Mouse (Mus musculus): ENCODE measurements at regions not wholly inside any gene's neighbourhood (a gene's known extent, or its start where the extent isn't known, plus 50 kb on each side); places are given as distances from the start of the nearest gene placed in this dataset.
"Not testable (repeated sequence)": the region's sequence is repeated elsewhere in the genome, so short reads cannot be mapped to it uniquely, and the experiment has no call there.

- Histone ChIP-seq H3K9me3 (no peaks in the 10 kb centered on the region), H3K4me3 (no peak overlapping the region), H3K9ac (replicated peaks) (no peak overlapping the region), H3K4me1 (no peaks in the 10 kb centered on the region), H3K27ac (replicated peaks) (no peak overlapping the region), H3K36me3 (no peaks in the 10 kb centered on the region), H3K4me2 (replicated peaks) (no peak overlapping the region), H3K27me3 (no peaks in the 10 kb centered on the region)
- ATAC-seq (replicated peaks): no peak
- 64% methylated on average over 1 of the region's 1 CpGs for WGBS
Observed at GRCm38 (mm10) chr12:113413996-113414395, 75.3 kb upstream of the Adam6b start.

DNA sequence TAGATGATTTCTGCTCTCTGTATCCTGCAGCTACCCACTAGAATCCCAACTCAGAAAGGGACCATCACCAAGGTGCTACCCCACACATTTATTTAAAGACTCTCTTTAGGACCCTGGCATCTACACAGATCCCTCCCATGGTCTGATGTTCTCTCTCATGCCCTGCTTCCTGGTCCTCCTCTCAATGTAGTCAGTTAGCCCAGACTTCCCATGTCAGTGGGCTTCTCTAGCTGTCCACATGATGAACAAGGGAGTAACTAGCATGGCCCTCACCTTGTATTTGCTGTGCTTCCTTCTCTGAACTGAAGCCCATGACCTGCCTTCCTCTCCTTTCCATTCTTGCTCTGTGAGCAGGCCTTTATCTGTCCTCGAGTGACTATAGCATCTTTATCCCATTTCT is 71.8 kb upstream of the Adam6b start:
- H3K27ac ChIP-seq (replicated peaks): no peak overlapping the region
- no peaks in the 10 kb centered on the region for H3K9me3 ChIP-seq
- H3K9ac ChIP-seq (replicated peaks): no peak overlapping the region
- WGBS: 71% methylated on average over 1 of the region's 1 CpGs
- H3K4me1 ChIP-seq: no peaks in the 10 kb centered on the region
- H3K27me3 ChIP-seq: no peaks in the 10 kb centered on the region
- H3K36me3 ChIP-seq: no peaks in the 10 kb centered on the region
- no peak overlapping the region for H3K4me2 ChIP-seq (replicated peaks)
- ATAC-seq (replicated peaks): no peak
- no peak overlapping the region for H3K4me3 ChIP-seq

DNA sequence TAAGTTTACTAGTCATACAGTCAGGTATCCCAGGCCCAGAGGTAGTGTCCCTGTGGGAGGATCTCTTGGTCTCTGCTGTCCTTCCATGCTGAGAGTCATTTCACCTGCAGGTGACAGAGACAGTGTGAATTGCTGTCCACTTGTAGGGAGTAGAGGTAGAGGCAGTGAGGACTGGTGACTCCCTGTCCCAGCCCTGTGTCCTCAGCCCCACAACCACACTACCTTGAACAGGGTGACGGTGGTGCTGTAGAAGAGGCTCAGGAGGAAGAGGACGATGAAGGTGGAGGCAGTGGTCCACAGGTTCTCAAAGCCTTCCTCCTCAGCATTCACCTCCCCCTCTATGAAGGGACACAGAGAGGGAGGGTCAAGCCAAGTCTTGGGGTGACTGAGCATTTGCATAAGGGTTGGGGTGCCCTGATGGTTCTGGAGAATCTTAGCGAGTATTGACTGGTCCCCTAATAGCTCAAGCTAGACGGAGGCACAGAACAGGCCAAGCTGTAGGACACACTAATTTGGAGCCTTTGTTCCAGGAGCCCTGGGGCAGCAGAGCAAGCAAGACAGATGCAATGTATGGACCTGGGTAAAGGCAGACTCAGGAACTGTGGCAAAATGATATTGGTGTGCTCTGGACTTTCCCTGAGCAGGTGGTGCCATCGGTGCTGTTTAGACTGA is 70.4 kb upstream of the Adam6b start:
- no peak for ATAC-seq (replicated peaks)
- H3K36me3 ChIP-seq: no peaks in the 10 kb centered on the region
- no peak overlapping the region for H3K27ac ChIP-seq (replicated peaks)
- H3K9me3 ChIP-seq: no peaks in the 10 kb centered on the region
- 86% methylated on average over 5 of the region's 5 CpGs for WGBS
- no peaks in the 10 kb centered on the region for H3K4me1 ChIP-seq
- H3K4me2 ChIP-seq (replicated peaks): no peak overlapping the region
- no peaks in the 10 kb centered on the region for H3K27me3 ChIP-seq
- H3K4me3 ChIP-seq: no peak overlapping the region
- no peak overlapping the region for H3K9ac ChIP-seq (replicated peaks)

DNA sequence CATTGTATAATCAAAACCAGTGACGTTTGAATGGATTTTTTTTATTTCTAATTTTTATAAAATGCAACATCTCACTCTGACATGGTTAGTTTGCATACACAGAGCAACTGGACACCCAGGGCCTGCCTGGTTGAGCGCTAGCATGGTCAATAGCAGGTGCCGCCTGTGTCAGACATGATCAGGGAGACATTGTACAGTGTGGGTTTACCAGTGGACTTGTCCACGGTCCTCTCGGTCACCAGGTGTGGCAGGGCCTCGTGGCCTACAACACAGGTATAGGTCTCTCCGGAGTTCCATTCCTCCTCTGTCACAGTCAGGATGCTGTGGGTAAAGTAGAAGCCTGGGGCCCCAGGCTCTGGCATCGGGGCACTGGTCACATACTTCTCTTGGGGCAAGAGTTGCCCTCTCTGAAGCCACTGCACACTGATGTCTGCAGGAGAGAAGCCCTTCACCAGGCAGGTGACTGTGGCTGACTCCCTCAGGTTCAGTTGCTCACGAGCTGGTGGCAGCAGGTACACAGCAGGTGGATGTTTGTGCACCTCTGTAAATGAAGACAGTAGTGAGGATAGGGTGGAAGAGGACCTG is 68.5 kb upstream of the Adam6b start:
- WGBS: 84% methylated on average over 9 of the region's 9 CpGs
- ATAC-seq (replicated peaks): no peak

DNA sequence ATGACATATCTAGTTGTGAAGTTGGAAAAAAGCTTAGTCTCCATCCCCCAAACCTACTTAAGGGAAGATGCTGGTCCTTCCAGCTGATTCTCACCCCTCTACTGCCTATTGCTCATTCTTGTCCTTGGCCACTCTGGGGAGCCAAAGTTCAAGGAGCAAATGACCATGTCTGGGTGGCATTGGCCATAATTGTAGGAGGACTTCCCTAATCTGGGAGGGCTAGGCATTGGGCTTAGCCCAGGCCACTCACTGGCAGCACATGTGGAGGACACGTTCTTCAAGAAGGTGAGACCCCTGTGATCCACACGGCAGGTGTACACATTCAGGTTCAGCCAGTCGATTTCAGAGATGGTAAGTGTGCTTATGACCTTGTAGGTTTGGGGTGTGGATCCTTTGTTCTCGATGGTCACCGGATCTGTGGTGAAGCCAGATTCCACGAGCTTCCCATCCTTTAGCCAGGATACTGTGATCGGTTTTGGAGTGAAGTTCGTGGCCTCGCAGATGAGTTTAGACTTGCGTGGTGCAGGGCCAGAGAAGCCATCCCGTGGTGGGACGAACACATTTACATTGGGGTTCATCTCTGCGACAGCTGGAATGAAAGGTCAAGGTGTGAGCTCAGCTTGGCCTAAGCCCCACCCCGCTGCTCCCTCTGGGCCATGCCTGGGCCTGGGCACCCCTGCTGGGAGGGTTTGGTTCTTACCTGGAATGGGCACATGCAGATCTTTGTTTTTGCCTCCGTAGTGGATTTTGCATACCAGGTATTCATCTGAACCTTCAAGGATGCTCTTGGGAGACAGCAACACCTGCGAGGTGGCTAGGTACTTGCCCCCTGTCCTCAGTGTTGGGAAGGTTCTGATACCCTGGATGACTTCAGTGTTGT is 67.4 kb upstream of the Adam6b start:
- Histone ChIP-seq H3K9ac (replicated peaks) (no peak overlapping the region), H3K4me2 (replicated peaks) (no peak overlapping the region), H3K36me3 (no peaks in the 10 kb centered on the region), H3K27ac (replicated peaks) (no peak overlapping the region), H3K4me3 (no peak overlapping the region), H3K4me1 (no peaks in the 10 kb centered on the region), H3K9me3 (no peaks in the 10 kb centered on the region), H3K27me3 (no peaks in the 10 kb centered on the region)
- ATAC-seq (replicated peaks): no peak
- WGBS: 84% methylated on average over 16 of the region's 16 CpGs

More for the DNA sequence above, 68.5 kb upstream of the Adam6b start:
- no peaks in the 10 kb centered on the region for H3K27me3 ChIP-seq
- no peak overlapping the region for H3K4me2 ChIP-seq (replicated peaks)
- H3K4me1 ChIP-seq: no peaks in the 10 kb centered on the region
- no peak overlapping the region for H3K4me3 ChIP-seq
- H3K36me3 ChIP-seq: no peaks in the 10 kb centered on the region
- no peaks in the 10 kb centered on the region for H3K9me3 ChIP-seq
- H3K9ac ChIP-seq (replicated peaks): no peak overlapping the region
- H3K27ac ChIP-seq (replicated peaks): no peak overlapping the region

DNA sequence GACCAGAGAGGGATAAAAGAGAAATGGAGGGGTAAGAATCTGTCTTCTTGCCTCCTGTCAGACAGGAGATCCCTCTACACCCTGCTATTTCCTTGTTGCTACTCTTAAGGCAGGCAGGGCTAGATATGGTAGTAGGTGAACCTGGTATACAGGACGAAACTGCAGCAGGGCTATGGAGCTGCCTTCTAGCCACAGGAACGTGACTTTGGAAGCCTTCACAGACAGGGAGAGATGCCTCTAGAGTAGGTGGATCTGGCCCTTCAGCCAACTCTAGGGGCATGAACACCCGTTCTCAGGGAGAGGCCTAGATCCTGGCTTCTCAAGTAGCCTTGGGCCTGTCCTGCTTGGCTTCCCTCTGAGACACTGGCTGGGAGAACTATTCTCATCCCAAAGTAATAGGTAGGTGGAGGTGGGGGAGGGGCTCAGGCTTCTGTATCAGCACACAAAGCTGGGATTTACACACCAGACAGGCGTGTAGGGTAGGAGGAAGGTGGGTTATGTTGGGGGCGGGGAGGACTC is 66.5 kb upstream of the Adam6b start:
- no peak overlapping the region for H3K9ac ChIP-seq (replicated peaks)
- H3K4me3 ChIP-seq: no peak overlapping the region
- no peak for ATAC-seq (replicated peaks)
- 81% methylated on average over 5 of the region's 5 CpGs for WGBS
- no peak overlapping the region for H3K4me2 ChIP-seq (replicated peaks)
- no peaks in the 10 kb centered on the region for H3K27me3 ChIP-seq
- H3K36me3 ChIP-seq: no peaks in the 10 kb centered on the region
- no peaks in the 10 kb centered on the region for H3K4me1 ChIP-seq
- H3K9me3 ChIP-seq: 0 out of 2 replicates have a peak, but pooled peaks cover 4% of the 10 kb centered on the region
- H3K27ac ChIP-seq (replicated peaks): no peak overlapping the region

- WGBS: 93% methylated on average over 6 of the region's 6 CpGs
- no peak for ATAC-seq (replicated peaks)
Observed at GRCm38 (mm10) chr12:113423736-113424597, 65.3 kb upstream of the Adam6b start.

DNA sequence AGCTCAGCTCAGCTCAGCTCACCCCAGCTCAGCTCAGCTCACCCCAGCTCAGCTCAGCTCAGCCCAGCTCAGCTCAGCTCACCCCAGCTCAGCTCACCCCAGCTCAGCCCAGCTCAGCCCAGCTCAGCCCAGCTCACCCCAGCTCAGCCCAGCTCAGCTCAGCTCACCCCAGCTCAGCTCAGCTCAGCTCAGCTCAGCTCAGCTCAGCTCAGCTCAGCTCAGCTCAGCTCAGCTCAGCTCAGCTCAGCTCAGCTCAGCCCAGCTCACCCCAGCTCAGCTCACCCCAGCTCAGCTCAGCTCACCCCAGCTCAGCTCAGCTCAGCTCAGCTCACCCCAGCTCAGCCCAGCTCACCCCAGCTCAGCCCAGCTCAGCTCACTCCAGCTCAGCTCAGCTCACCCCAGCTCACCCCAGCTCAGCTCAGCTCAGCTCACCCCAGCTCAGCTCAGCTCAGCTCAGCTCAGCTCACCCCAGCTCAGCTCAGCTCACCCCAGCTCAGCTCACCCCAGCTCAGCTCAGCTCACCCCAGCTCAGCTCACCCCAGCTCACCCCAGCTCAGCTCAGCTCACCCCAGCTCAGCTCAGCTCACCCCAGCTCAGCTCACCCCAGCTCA is 64.6 kb upstream of the Adam6b start:
- not testable (repeated sequence) for H3K27ac ChIP-seq (replicated peaks); H3K9ac ChIP-seq (replicated peaks); H3K9me3 ChIP-seq; H3K4me3 ChIP-seq; H3K4me2 ChIP-seq (replicated peaks); ATAC-seq (replicated peaks); H3K27me3 ChIP-seq; H3K36me3 ChIP-seq; H3K4me1 ChIP-seq

More at GRCm38 (mm10) chr12:113423736-113424597, 65.3 kb upstream of the Adam6b start:
- H3K36me3 ChIP-seq: no peaks in the 10 kb centered on the region
- no peak overlapping the region for H3K4me3 ChIP-seq
- no peaks in the 10 kb centered on the region for H3K4me1 ChIP-seq
- H3K9ac ChIP-seq (replicated peaks): no peak overlapping the region
- H3K27me3 ChIP-seq: no peaks in the 10 kb centered on the region
- no peak overlapping the region for H3K4me2 ChIP-seq (replicated peaks)
- H3K9me3 ChIP-seq: 0 out of 2 replicates have a peak, but pooled peaks cover 6% of the 10 kb centered on the region
- no peak overlapping the region for H3K27ac ChIP-seq (replicated peaks)

DNA sequence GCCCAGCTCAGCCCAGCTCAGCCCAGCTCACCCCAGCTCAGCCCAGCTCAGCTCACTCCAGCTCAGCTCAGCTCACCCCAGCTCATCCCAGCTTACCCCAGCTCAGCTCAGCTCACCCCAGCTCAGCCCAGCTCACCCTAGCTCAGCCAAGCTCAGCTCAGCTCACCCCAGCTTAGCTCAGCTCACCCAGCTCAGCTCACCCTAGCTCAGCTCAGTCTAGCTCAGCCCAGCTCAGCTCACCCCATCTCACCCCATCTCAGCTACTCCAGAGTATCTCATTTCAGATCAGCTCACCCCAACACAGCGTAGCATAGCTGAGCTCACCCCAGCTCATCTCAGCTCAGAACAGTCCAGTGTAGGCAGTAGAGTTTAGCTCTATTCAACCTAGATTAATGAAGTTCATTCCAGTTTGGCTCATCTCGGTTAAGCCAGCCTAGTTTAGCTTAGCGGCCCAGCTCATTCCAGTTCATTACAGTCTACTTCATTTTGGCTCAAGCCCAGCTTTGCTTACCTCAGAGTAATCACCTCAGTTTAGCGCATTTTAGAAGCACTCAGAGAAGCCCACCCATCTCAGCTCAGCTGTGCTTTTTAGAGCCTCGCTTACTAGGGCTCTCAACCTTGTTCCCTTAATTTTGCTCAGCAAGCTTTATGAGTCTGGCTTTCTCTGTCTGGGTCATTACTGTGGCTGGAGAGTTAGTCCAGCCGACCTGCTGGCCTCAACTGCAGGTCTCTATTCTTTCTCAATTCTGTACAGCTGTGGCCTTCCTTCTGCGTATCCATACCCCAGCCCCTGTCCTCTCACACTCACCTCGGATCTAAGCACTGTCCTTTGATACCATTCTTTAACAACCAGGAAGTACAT is 63.9 kb upstream of the Adam6b start:
- Histone ChIP-seq H3K9ac (replicated peaks) (no peak overlapping the region), H3K27ac (replicated peaks) (no peak overlapping the region), H3K36me3 (no peaks in the 10 kb centered on the region), H3K4me3 (no peak overlapping the region), H3K27me3 (no peaks in the 10 kb centered on the region), H3K4me2 (replicated peaks) (no peak overlapping the region), H3K9me3 (0 out of 2 replicates have a peak, but pooled peaks cover 6% of the 10 kb centered on the region), H3K4me1 (no peaks in the 10 kb centered on the region)
- 82% methylated on average over 8 of the region's 8 CpGs for WGBS
- no peak for ATAC-seq (replicated peaks)

DNA sequence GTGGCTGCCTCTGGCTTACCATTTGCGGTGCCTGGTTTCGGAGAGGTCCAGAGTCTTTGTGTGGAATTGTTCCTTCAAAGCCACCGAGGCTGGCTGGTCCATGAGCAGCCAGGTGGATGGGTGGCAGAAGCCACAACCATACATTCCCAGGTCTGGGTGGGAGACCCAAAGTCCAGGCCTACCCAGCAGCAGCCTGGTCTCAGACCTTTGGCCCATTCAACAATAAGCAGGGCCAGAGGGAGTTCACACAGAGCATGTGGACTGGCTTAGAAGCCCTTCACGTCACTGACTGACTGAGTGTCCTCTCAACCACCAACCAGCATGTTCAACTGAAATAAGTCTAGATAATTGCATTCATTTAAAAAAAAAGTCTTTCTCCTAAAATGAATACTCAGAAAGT is 62.7 kb upstream of the Adam6b start:
- no peak for ATAC-seq (replicated peaks)
- no peak overlapping the region for H3K9ac ChIP-seq (replicated peaks)
- H3K27ac ChIP-seq (replicated peaks): no peak overlapping the region
- H3K4me2 ChIP-seq (replicated peaks): no peak overlapping the region
- no peaks in the 10 kb centered on the region for H3K27me3 ChIP-seq
- no peaks in the 10 kb centered on the region for H3K36me3 ChIP-seq
- no peak overlapping the region for H3K4me3 ChIP-seq
- 90% methylated on average over 4 of the region's 4 CpGs for WGBS
- H3K4me1 ChIP-seq: no peaks in the 10 kb centered on the region
- peaks cover 11% of the 10 kb centered on the region; the same call in 1 of the 2 replicates for H3K9me3 ChIP-seq

All from forebrain, embryonic 15.5 days (tissue).